Mouse (Mus musculus): ENCODE data around the gene Atp5s. TPM values are rescaled to one million over a fixed set of nuclear protein-coding genes. Genes with fewer than 3 reads are reported as not detected.

The Atp5s gene
- polyA plus RNA-seq (2014; fragmentation: Nextera tagmentation; extraction: Ambion mirVana) = 18.0 and 19.3 TPM in 2 replicates

GRCm38 (mm10) chr12:69724711-69725460 lies at the start of gene Atp5s, which contains the start of gene L2hgdh:
TSS of gene Atp5s (plus strand) at chr12:69724950.
TSS of gene L2hgdh (minus strand) at chr12:69724873.
- Histone ChIP-seq H3K4me2 (peak within 1 kb of the TSS; percentile 95), H3K36me3 (ENCODE audit: control insufficient read depth, insufficient read depth, low read length) (peaks cover 4% of the 10 kb centered on the region; the same call in 1 of the 2 replicates), H3K9me3 (ENCODE audit: control insufficient read depth, low read length) (peaks cover under 1% of the 10 kb centered on the region; the same call in 1 of the 2 replicates), H3K27ac (ENCODE audit: low read depth, low read length) (peak within 1 kb of the TSS; percentile 45), H3K4me3 (ENCODE audit: low read depth, low read length) (peak within 1 kb of the TSS; percentile 70), H3K27me3 (ENCODE audit: control insufficient read depth, insufficient read depth, low read length) (no peaks in the 10 kb centered on the region), H3K4me1 (ENCODE audit: control insufficient read depth, insufficient read depth, low read length) (peaks cover 8% of the 10 kb centered on the region; the same call in 1 of the 2 replicates), H3K9ac (ENCODE audit: low read length) (peak within 1 kb of the TSS; percentile 74)
- WGBS = under 1% methylated on average over 60 of the region's 60 CpGs
- peak; percentile 99 for DNase-seq (ENCODE audit: low spot score, missing footprints)
- peak; percentile 97 for ATAC-seq (ENCODE audit: low FRiP score)

GRCm38 (mm10) chr12:69676157-69676556 lies 48.6 kb upstream of the Atp5s start:
- Histone ChIP-seq H3K9ac (ENCODE audit: low read length) (no peak overlapping the region), H3K27ac (ENCODE audit: low read depth, low read length) (no peak overlapping the region), H3K4me1 (ENCODE audit: control insufficient read depth, insufficient read depth, low read length) (peaks cover 10% of the 10 kb centered on the region), H3K27me3 (ENCODE audit: control insufficient read depth, insufficient read depth, low read length) (no peaks in the 10 kb centered on the region), H3K4me3 (ENCODE audit: low read depth, low read length) (no peak overlapping the region), H3K9me3 (ENCODE audit: control insufficient read depth, low read length) (no peaks in the 10 kb centered on the region), H3K36me3 (ENCODE audit: control insufficient read depth, insufficient read depth, low read length) (no peaks in the 10 kb centered on the region), H3K4me2 (no peak overlapping the region)
- 94% methylated on average over 4 of the region's 4 CpGs for WGBS
- DNase-seq (ENCODE audit: low spot score, missing footprints) (no peak), ATAC-seq (ENCODE audit: low FRiP score) (no peak)

- DNase-seq (ENCODE audit: low spot score, missing footprints) = peak; percentile 96
- H3K9ac ChIP-seq (ENCODE audit: low read length) = peak overlapping the region; percentile 91
- H3K4me2 ChIP-seq = peak overlapping the region; percentile 60
- H3K9me3 ChIP-seq (ENCODE audit: control insufficient read depth, low read length) = no peaks in the 10 kb centered on the region
- no peaks in the 10 kb centered on the region for H3K36me3 ChIP-seq (ENCODE audit: control insufficient read depth, insufficient read depth, low read length)
- no peaks in the 10 kb centered on the region; the same call in 1 of the 2 replicates for H3K27me3 ChIP-seq (ENCODE audit: control insufficient read depth, insufficient read depth, low read length)
- WGBS = under 1% methylated on average over 54 of the region's 56 CpGs
- H3K4me1 ChIP-seq (ENCODE audit: control insufficient read depth, insufficient read depth, low read length) = peaks cover 14% of the 10 kb centered on the region
- peak overlapping the region; percentile 76 for H3K4me3 ChIP-seq (ENCODE audit: low read depth, low read length)
- ATAC-seq (ENCODE audit: low FRiP score) = peak; percentile 62
- H3K27ac ChIP-seq (ENCODE audit: low read depth, low read length) = peak overlapping the region; percentile 92
These were observed 43.9 kb upstream of the Atp5s start for GRCm38 (mm10) chr12:69680635-69681565.

- no peaks in the 10 kb centered on the region for H3K9me3 ChIP-seq (ENCODE audit: control insufficient read depth, low read length)
- H3K27me3 ChIP-seq (ENCODE audit: control insufficient read depth, insufficient read depth, low read length) = no peaks in the 10 kb centered on the region; the same call in 1 of the 2 replicates
- no peaks in the 10 kb centered on the region for H3K36me3 ChIP-seq (ENCODE audit: control insufficient read depth, insufficient read depth, low read length)
- peak within 1 kb of the TSS; percentile 60 for H3K4me2 ChIP-seq
- WGBS = 1% methylated on average over 47 of the region's 85 CpGs
- peak within 1 kb of the TSS; percentile 91 for H3K9ac ChIP-seq (ENCODE audit: low read length)
- ATAC-seq (ENCODE audit: low FRiP score) (peak; percentile 89), DNase-seq (ENCODE audit: low spot score, missing footprints) (peak; percentile 92)
- H3K4me3 ChIP-seq (ENCODE audit: low read depth, low read length) = peak within 1 kb of the TSS; percentile 76
- H3K27ac ChIP-seq (ENCODE audit: low read depth, low read length) = peak within 1 kb of the TSS; percentile 92
- H3K4me1 ChIP-seq (ENCODE audit: control insufficient read depth, insufficient read depth, low read length) = peaks cover 14% of the 10 kb centered on the region
These were observed 43.1 kb upstream of the Atp5s start, which contains the start of gene Sos2 for GRCm38 (mm10) chr12:69681566-69682061. TSS of gene Sos2 (minus strand) at chr12:69681852.

GRCm38 (mm10) chr12:69682065-69682787 lies 42.5 kb upstream of the Atp5s start:
- peak overlapping the region; percentile 91 for H3K9ac ChIP-seq (ENCODE audit: low read length)
- peak overlapping the region; percentile 60 for H3K4me2 ChIP-seq
- H3K4me1 ChIP-seq (ENCODE audit: control insufficient read depth, insufficient read depth, low read length) = peaks cover 14% of the 10 kb centered on the region
- WGBS = under 1% methylated on average over 44 of the region's 54 CpGs
- H3K36me3 ChIP-seq (ENCODE audit: control insufficient read depth, insufficient read depth, low read length) = no peaks in the 10 kb centered on the region
- H3K9me3 ChIP-seq (ENCODE audit: control insufficient read depth, low read length) = no peaks in the 10 kb centered on the region
- DNase-seq (ENCODE audit: low spot score, missing footprints) = peak; percentile 98
- H3K27me3 ChIP-seq (ENCODE audit: control insufficient read depth, insufficient read depth, low read length) = no peaks in the 10 kb centered on the region; the same call in 1 of the 2 replicates
- peak overlapping the region; percentile 92 for H3K27ac ChIP-seq (ENCODE audit: low read depth, low read length)
- peak; percentile 93 for ATAC-seq (ENCODE audit: low FRiP score)
- H3K4me3 ChIP-seq (ENCODE audit: low read depth, low read length) = peak overlapping the region; percentile 76

GRCm38 (mm10) chr12:69682788-69683419 lies 41.8 kb upstream of the Atp5s start:
- Histone ChIP-seq H3K4me1 (ENCODE audit: control insufficient read depth, insufficient read depth, low read length) (peaks cover 14% of the 10 kb centered on the region), H3K27me3 (ENCODE audit: control insufficient read depth, insufficient read depth, low read length) (no peaks in the 10 kb centered on the region; the same call in 1 of the 2 replicates), H3K4me2 (peak overlapping the region; percentile 60), H3K4me3 (ENCODE audit: low read depth, low read length) (peak overlapping the region; percentile 76), H3K9me3 (ENCODE audit: control insufficient read depth, low read length) (no peaks in the 10 kb centered on the region), H3K9ac (ENCODE audit: low read length) (no peak overlapping the region), H3K36me3 (ENCODE audit: control insufficient read depth, insufficient read depth, low read length) (no peaks in the 10 kb centered on the region), H3K27ac (ENCODE audit: low read depth, low read length) (no peak overlapping the region)
- no peak for ATAC-seq (ENCODE audit: low FRiP score)
- DNase-seq (ENCODE audit: low spot score, missing footprints) = peak; percentile 92
- WGBS = 53% methylated on average over 14 of the region's 14 CpGs

- ATAC-seq (ENCODE audit: low FRiP score) = no peak
- Histone ChIP-seq H3K27me3 (ENCODE audit: control insufficient read depth, insufficient read depth, low read length) (no peaks in the 10 kb centered on the region; the same call in 1 of the 2 replicates), H3K4me3 (ENCODE audit: low read depth, low read length) (no peak overlapping the region), H3K9ac (ENCODE audit: low read length) (no peak overlapping the region), H3K36me3 (ENCODE audit: control insufficient read depth, insufficient read depth, low read length) (no peaks in the 10 kb centered on the region), H3K4me1 (ENCODE audit: control insufficient read depth, insufficient read depth, low read length) (peaks cover 14% of the 10 kb centered on the region), H3K4me2 (no peak overlapping the region), H3K27ac (ENCODE audit: low read depth, low read length) (no peak overlapping the region), H3K9me3 (ENCODE audit: control insufficient read depth, low read length) (no peaks in the 10 kb centered on the region)
- WGBS = 59% methylated on average over 10 of the region's 10 CpGs
- peak; percentile 83 for DNase-seq (ENCODE audit: low spot score, missing footprints)
These were observed 41.2 kb upstream of the Atp5s start for GRCm38 (mm10) chr12:69683537-69683936.

GRCm38 (mm10) chr12:69688368-69688767 lies 36.4 kb upstream of the Atp5s start:
- Histone ChIP-seq H3K27me3 (ENCODE audit: control insufficient read depth, insufficient read depth, low read length) (no peaks in the 10 kb centered on the region), H3K4me2 (no peak overlapping the region), H3K36me3 (ENCODE audit: control insufficient read depth, insufficient read depth, low read length) (no peaks in the 10 kb centered on the region), H3K27ac (ENCODE audit: low read depth, low read length) (no peak overlapping the region), H3K9ac (ENCODE audit: low read length) (no peak overlapping the region), H3K4me3 (ENCODE audit: low read depth, low read length) (no peak overlapping the region), H3K9me3 (ENCODE audit: control insufficient read depth, low read length) (no peaks in the 10 kb centered on the region), H3K4me1 (ENCODE audit: control insufficient read depth, insufficient read depth, low read length) (no peaks in the 10 kb centered on the region)
- ATAC-seq (ENCODE audit: low FRiP score) (no peak), DNase-seq (ENCODE audit: low spot score, missing footprints) (no peak)
- 85% methylated on average over 2 of the region's 2 CpGs for WGBS

Data from midbrain, embryonic 11.5 days (tissue).